Mouse (Mus musculus): Measurements from ENCODE around the gene Mpig6b.

Gene Mpig6b

DNA sequence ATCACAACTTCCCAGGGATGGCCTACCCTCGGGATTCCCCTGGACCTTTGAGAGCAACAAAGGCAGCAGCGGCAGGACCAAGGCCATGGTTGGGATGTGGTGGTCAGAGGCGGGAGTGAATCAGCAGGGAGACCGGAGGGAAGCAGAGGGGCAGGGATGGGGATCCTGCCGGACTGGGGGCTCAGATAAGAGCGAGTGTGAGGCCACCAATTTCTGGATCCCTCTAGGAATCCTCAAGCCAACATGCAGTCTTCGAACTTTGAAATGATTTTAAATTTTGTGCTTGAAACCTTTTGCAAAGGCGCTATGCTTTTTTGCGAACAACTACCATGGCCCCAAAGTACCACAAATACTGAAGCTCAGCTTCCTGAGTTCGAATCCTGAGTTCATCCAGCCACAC, at the start of gene Mpig6b:
Mpig6b (minus strand) TSS at position 101 of the 400 bp plus-strand sequence.
- DNase-seq (ENCODE audit: low read depth, low spot score) = no peak

DNA sequence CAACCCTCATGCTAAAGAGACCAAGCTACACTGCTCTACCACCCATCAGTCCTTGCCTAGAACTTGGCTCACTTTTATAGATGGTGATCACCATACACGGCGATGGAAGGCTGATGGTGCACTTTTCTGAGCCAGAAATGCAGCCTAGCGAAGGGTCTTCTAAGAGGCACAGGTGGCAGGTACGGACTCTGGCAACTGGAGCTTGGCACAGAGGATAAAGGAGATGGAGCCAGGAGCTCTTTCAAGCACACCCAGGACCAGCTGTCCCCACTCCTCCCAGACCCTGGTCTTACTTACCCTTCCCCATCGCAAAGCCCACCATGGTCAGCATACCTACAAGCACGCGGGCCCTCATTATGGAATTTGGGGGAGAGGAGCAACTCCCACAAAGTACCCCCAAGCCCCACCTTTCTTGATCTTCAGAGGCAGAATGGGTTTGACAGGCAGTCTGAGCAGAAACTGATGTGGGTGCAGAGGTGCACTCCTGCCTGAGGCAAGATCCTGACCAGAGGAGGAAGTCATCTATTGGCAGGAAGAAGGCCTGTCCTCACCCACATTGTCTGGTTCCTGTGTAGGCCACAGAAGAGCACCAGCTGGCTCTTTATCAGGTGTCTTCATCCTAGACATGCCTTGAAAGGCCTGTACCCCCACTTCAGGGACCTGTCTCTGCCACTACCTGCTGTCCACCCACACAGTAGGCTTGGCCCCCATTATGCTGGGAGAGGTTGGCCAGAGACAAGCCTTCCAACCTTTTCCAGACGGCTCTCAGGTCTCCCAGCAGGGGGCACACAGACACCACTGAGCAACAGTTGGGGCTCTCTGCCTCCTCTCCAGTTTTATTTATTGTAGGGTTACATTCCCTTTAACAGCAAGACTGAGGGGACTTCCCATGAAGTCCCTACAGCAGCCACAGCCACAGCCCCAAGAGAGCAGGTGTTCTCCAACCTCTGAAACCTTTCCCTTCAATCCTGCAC, 49.3 kb upstream of the Mpig6b start, which contains the start of gene Ly6g5b:
Ly6g5b (minus strand) TSS at position 383 of the 974 bp plus-strand sequence.
- no peak for DNase-seq (ENCODE audit: low read depth, low spot score)

DNA sequence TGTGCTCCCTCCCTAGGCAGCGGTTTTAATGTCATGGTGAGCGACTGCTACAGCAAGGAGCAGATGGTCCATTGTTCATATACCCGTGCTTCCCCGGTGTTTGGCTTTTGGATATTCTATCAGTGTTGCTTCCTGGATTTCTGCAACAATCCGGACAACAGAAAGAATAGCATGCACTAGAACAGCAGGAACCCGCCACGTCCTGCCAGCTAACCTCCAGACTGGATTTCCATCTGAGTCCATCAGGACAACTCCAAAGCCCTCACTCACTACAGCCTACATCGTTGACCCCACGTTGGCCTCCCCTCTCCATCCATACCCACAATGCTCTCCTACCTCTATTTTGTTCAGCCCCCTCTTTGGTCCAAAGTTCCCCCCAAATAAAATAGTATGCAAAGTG, 45.8 kb upstream of the Mpig6b start:
- no peak for DNase-seq (ENCODE audit: low read depth, low spot score)

DNA sequence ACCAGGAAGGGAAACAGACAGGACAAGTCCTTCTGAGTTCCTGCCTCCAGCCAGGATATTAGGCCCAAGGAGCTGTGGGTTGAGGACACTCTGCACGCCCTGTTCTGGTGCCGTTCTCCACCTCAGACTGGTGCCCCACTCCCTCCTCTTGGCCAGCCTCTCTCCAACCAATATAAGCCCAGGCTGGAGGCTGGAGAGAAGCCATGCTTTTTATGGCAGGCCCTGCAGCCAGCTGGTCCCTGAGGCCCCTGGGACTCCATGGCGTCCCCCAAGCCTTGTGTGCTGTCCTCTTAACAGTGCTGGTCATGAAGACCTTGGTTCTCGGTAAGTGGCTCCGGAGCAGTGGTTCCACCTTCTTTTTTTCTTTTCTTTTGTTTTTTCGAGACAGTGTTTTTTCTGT, 42.1 kb upstream of the Mpig6b start, which contains the start of gene Ly6g5c:
Ly6g5c (plus strand) TSS at position 183 of the 400 bp plus-strand sequence.
- no peak for DNase-seq (ENCODE audit: low read depth, low spot score)

- DNase-seq (ENCODE audit: low read depth, low spot score) = no peak
Measured at GRCm38 (mm10) chr17:35106522-35106921, 40.5 kb upstream of the Mpig6b start.

DNA sequence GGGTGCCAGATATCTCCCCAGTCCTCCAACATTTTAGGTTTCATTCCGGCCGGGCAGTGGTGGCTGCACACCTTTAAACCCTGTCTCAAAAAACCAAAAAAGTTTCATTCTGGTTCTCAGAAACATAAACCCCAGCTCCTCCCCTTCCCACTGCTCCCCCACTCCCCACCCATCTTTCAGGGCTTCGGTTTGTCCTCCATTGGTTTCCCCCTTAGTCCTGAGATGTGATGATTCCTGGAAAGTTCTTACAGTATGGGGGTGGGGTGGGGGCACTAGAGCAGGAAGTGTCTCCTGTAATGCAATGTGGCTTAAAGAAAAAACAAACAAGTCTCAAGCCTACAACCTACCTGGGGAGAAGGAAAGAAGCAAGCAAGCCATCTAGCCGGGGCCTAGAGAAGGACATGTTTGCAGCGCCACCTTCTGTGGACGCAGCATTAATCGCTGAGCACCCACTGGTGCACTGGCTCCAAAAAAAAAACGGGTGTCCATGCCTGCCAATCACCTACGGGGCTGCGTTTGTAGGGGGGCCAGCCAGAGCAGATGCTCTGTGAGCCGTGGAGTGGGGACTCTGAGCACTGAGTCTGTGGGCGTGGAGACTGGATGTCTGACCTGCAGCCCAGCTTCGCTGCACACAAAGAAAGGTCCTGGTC, 39.9 kb upstream of the Mpig6b start:
- no peak for DNase-seq (ENCODE audit: low read depth, low spot score)

- no peak for DNase-seq (ENCODE audit: low read depth, low spot score)
Measured at GRCm38 (mm10) chr17:35104754-35105153, 38.8 kb upstream of the Mpig6b start.

DNA sequence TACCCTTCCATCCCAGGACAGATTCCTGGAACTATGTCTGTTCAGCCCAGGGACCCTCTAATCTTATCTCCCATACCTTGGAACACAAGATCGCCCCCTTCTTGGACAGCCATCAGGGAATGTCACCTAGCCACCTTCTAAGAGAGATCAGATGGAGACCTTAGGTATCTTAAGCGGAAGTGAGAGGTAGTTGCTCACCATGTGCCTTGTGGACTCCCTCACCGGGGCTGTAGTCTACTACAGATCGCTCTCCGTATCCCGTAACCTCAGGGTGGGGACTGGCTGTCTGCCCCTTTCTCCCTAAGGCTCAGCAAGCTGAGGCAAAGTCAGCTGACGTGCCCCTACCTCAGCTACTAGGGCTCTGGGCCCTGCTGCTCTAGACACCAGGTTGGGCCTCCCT, 38.1 kb upstream of the Mpig6b start:
- DNase-seq (ENCODE audit: low read depth, low spot score) = no peak

GRCm38 (mm10) chr17:35103221-35103690, 37.3 kb upstream of the Mpig6b start:
- no peak for DNase-seq (ENCODE audit: low read depth, low spot score)

GRCm38 (mm10) chr17:35102299-35102698, 36.3 kb upstream of the Mpig6b start:
- no peak for DNase-seq (ENCODE audit: low read depth, low spot score)

DNA sequence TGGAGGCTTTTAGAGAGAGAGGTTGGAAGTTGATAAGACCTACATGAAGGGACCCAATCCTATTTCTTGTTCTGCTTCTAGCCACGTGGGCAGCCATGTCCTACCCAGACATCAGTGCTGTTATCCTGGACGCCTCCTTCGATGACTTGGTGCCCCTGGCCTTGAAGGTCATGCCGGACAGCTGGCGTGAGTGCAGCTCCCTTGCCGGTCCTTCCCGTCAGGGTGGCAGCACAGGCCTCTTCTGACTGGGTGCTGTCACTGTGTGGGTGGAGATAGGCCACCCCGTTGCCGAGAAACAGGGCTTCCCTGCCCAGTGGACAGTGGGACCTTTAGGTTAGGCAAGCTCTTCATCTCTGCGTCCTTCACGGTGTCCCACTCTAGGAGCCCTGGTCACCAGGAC, 35.2 kb upstream of the Mpig6b start:
- no peak for DNase-seq (ENCODE audit: low read depth, low spot score)

DNA sequence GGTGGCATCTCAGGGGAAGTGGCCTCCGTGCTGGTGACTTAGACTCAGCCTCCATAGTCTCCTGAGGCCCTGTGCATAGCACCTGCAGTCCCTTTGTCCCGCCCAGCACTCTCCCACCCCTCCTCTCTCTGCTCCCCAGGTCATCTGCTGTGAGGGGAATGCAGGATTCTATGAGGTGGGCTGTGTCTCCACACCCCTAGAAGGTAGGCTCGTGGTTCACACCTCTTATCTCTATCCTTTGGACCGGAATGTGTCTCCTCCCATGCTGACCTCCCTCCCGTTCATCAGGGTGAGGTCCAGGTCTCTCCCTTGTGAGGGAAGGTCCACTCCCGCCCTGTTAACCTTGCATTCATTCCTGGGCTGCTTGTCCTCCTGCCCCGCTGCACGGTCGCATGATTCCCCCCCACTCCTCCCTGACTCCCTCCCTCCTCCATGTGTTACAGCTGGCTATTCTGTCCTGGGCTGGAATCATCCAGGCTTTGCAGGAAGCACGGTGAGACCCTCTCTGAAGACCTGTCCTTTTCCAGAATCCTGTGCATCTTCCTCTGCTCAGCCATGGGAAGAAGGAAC, 34.3 kb upstream of the Mpig6b start:
- no peak for DNase-seq (ENCODE audit: low read depth, low spot score)

GRCm38 (mm10) chr17:35097164-35097655, 31.2 kb upstream of the Mpig6b start:
- no peak for DNase-seq (ENCODE audit: low read depth, low spot score)

GRCm38 (mm10) chr17:35096597-35096996, 30.6 kb upstream of the Mpig6b start:
- no peak for DNase-seq (ENCODE audit: low read depth, low spot score)

DNA sequence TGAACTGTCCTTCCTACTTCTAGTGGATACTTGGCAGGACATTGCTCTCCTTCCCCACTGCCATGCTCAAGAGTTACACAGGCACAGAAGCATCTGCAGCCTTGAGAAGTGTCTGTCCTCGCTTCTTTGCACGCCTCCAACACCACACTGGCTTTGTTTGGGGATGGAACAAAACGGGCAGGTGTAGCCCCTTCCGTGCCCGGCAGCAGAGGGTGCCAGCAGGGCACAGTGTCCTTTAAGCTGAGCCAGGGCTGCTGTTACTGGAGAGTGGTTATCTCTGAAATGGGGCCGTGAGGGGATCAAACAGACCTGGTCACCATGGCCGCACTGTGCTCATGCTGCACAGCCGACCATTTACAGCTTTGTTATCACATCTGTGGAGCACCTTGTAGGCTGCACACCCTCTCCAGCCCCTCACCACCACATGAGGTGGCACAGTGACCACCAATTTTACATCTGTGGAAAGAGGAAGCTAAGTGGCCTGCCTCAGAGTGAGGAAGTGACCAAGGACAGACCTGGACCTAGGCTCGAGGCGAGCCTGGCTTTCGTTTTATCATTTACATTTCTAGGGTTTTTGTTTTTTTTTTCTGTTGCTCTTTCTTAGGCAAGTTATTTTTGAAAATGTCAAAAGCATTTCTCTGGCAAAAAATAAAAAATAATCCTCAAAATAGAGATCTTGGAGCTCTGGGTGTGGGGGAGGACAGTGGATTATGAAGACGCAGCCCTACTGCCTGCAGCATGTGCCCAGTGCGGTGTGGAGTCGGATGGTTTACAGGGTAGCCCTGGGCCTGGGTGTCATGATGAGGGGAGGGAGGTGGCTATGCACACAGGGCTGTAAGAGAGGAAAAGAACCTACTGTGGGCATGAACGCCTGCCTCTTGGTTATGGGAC, 28.7 kb upstream of the Mpig6b start:
- DNase-seq (ENCODE audit: low read depth, low spot score) = no peak

DNA sequence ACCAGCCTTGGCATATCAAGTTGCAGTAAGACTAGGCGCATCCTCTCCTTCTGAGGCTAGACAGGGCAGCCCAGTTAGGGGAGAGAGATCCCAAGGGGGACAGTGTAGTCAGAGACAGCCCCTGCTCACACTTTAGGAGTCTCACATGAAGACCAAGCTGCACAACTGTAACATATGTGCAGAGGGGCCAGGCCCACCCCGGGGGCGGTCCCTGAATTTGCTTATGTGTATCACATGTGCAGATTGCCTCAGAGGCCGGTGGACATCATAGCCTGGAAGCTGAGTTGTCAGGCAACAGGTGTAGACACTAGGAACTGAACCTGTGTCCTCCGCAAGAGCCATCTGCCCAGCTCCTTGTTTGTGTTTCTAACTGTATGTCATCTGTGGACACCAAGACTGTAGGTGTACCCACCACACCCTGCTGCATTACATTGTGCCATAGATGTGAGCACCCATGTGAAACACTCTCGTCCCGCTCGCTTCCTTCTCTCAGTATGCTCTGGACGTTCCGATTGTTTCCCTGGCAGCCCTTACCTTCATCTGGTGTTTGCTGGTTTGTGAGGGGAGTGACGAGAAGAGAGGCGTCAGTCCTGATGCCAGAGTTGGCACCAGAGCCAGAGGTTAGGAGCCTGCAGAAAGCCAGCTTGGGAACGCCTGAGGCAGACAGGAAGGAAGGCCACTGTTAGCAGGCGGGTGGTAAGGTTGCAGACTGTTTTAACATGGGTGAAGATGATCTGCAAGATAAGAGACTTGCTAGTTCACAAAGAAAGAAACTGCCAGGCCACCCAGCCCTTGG, 26.6 kb upstream of the Mpig6b start:
- DNase-seq (ENCODE audit: low read depth, low spot score) = no peak

GRCm38 (mm10) chr17:35090166-35090932, 24.4 kb upstream of the Mpig6b start:
- DNase-seq (ENCODE audit: low read depth, low spot score) = no peak

- peak; percentile 84 for DNase-seq (ENCODE audit: low read depth, low spot score)
Measured at GRCm38 (mm10) chr17:35088825-35089644, 23.1 kb upstream of the Mpig6b start, which contains the start of gene Abhd16a. Abhd16a (plus strand) TSS chr17:35089263.
